Mouse (Mus musculus): ENCODE measurements around the gene Slc25a11. TPM values are rescaled to one million over a fixed set of nuclear protein-coding genes. Genes with fewer than 3 reads are reported as not detected.

The Slc25a11 gene
- polyA plus RNA-seq, 1 experiment: 162 TPM

DNA sequence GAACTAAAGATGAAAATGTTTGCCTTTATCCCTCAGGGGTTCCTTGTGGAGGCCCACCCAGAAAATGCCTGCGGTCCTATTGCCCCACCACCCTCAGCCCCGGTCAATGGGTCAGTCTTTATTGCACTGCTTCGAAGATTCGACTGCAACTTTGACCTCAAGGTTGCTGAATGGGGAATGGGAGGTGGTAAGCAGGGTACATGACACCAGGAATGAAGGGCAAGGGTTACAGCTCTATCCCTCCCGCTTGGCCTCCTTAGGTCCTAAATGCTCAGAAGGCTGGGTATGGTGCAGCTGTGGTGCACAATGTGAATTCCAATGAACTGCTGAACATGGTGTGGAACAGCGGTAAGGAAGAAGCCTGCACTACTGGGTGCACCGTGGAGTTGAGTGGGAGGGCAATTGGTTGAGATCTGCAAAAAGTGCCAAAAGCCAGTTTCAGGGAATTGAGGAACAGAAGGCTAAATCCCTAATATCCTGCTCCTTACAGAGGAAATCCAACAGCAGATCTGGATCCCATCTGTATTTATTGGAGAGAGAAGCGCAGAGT, 2.0 kb upstream of the Slc25a11 start:
- H3K4me3 ChIP-seq (ENCODE audit: control insufficient read depth, insufficient read depth, low read length): peak overlapping the region; percentile 12; the same call in 1 of the 2 replicates
- 84% methylated on average over 8 of the region's 8 CpGs for WGBS
- no peak for TF ChIP-seq CTCF (IDR thresholded peaks at IDR 0.05; ENCODE audit: borderline replicate concordance, control insufficient read depth, extremely low read depth, insufficient read depth, low read length, poor library complexity)
- no peak for TF ChIP-seq POLR2A (IDR thresholded peaks at IDR 0.05; ENCODE audit: control insufficient read depth, extremely low read depth, insufficient read depth, low read length, poor library complexity)
- peaks cover 44% of the 10 kb centered on the region for H3K36me3 ChIP-seq (ENCODE audit: control insufficient read depth, insufficient read depth, low read length)
- no peaks in the 10 kb centered on the region for H3K27me3 ChIP-seq (ENCODE audit: control insufficient read depth, insufficient read depth, low read length)
- peak overlapping the region; percentile 58 for H3K27ac ChIP-seq (ENCODE audit: control insufficient read depth, insufficient read depth, low read length)
- peak; percentile 18 for DNase-seq
- H3K4me1 ChIP-seq (replicated peaks; ENCODE audit: control insufficient read depth, insufficient read depth, low read length): peaks cover 41% of the 10 kb centered on the region

DNA sequence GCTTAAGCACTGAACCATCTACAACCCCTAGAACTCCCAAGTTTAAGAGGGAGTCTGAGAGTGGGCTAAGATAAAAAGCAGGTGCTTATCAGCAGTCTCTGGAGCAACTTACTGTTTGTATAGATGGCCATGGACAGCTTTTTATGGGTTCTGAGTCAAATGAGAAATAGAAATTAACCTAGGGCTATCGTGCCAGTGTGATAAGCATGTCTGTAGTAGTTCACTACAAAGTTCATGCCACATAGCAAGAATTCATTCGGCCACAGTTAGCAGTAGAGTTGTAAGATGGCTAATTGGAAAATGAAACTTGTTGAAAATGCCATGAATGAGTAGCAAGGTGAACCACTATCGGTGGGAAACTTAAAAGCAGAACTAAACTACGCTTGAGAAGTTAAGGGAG, 1.2 kb upstream of the Slc25a11 start:
- H3K27me3 ChIP-seq (ENCODE audit: control insufficient read depth, insufficient read depth, low read length): no peaks in the 10 kb centered on the region
- TF ChIP-seq CTCF (IDR thresholded peaks at IDR 0.05; ENCODE audit: borderline replicate concordance, control insufficient read depth, extremely low read depth, insufficient read depth, low read length, poor library complexity) (no peak), POLR2A (IDR thresholded peaks at IDR 0.05; ENCODE audit: control insufficient read depth, extremely low read depth, insufficient read depth, low read length, poor library complexity) (no peak)
- H3K4me1 ChIP-seq (replicated peaks; ENCODE audit: control insufficient read depth, insufficient read depth, low read length): peaks cover 41% of the 10 kb centered on the region
- peaks cover 44% of the 10 kb centered on the region for H3K36me3 ChIP-seq (ENCODE audit: control insufficient read depth, insufficient read depth, low read length)
- H3K27ac ChIP-seq (ENCODE audit: control insufficient read depth, insufficient read depth, low read length): peak overlapping the region; percentile 20; the same call in 1 of the 2 replicates
- DNase-seq: peak; percentile 4
- WGBS: 9% methylated on average over 4 of the region's 4 CpGs
- no peak overlapping the region for H3K4me3 ChIP-seq (ENCODE audit: control insufficient read depth, insufficient read depth, low read length)

DNA sequence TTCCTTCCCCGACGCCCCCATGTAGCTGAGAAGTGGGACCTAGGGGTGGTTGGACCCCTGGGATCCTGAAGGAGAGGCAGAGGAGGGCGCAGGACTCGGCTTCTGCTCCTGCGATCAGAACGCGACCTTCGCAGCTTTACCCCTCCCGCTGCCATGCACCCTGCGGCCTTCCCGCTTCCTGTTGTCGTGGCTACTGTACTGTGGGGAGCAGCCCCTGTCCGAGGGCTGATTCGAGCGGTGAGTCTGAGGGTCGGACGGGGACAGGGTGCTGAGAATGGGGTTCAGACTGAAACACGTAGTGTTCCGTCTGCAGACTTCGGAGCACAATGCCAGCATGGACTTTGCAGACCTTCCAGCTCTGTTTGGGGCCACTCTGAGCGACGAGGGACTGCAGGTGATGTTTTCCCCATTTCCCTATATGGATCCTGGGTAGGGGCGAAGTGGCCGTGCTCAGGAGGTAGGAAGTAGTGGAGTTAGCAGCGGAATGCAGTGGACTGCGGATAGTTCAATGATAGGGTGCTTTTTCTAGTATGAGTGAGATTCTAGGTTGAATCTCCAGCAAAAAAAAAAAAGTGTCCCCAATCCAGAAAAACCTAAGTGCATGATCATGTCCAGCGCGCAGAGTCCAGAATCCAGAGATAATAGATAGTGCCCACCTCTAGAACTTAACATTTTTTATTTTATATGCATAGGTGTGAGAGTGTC, 589 bp upstream of the Slc25a11 start:
- DNase-seq: peak; percentile 64
- 2% methylated on average over 28 of the region's 28 CpGs for WGBS
- peaks cover 41% of the 10 kb centered on the region for H3K4me1 ChIP-seq (replicated peaks; ENCODE audit: control insufficient read depth, insufficient read depth, low read length)
- H3K27ac ChIP-seq (ENCODE audit: control insufficient read depth, insufficient read depth, low read length): peak overlapping the region; percentile 97
- peaks cover 42% of the 10 kb centered on the region for H3K36me3 ChIP-seq (ENCODE audit: control insufficient read depth, insufficient read depth, low read length)
- no peaks in the 10 kb centered on the region for H3K27me3 ChIP-seq (ENCODE audit: control insufficient read depth, insufficient read depth, low read length)
- H3K4me3 ChIP-seq (ENCODE audit: control insufficient read depth, insufficient read depth, low read length): peak overlapping the region; percentile 66
- TF ChIP-seq CTCF (IDR thresholded peaks at IDR 0.05; ENCODE audit: borderline replicate concordance, control insufficient read depth, extremely low read depth, insufficient read depth, low read length, poor library complexity): no peak
- TF ChIP-seq POLR2A (IDR thresholded peaks at IDR 0.05; ENCODE audit: control insufficient read depth, extremely low read depth, insufficient read depth, low read length, poor library complexity): no peak; the same call in 1 of the 2 replicates

DNA sequence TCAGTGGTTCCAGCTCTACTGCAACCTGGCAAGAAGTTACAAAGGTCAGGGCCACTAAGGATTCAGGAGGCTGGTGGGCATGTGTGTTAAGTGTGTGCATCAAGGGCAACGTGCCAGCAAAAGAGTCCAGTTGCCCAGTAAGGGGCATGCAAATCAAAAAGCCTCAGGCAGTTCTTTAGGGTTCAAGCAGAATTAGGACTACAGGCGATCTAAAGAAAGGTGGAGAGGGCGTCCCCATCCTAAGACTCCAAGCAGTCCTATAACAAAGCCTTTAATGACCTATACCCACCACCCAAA, 1.1 kb downstream of the Slc25a11 start:
- H3K36me3 ChIP-seq (ENCODE audit: control insufficient read depth, insufficient read depth, low read length): peaks cover 25% of the 10 kb centered on the region
- peaks cover 35% of the 10 kb centered on the region for H3K4me1 ChIP-seq (replicated peaks; ENCODE audit: control insufficient read depth, insufficient read depth, low read length)
- peak; percentile 13 for DNase-seq
- no peak for TF ChIP-seq POLR2A (IDR thresholded peaks at IDR 0.05; ENCODE audit: control insufficient read depth, extremely low read depth, insufficient read depth, low read length, poor library complexity)
- no peak for TF ChIP-seq CTCF (IDR thresholded peaks at IDR 0.05; ENCODE audit: borderline replicate concordance, control insufficient read depth, extremely low read depth, insufficient read depth, low read length, poor library complexity)
- H3K27ac ChIP-seq (ENCODE audit: control insufficient read depth, insufficient read depth, low read length): peak overlapping the region; percentile 44
- peak overlapping the region; percentile 64 for H3K4me3 ChIP-seq (ENCODE audit: control insufficient read depth, insufficient read depth, low read length)
- WGBS: 21% methylated on average over 3 of the region's 3 CpGs
- no peaks in the 10 kb centered on the region for H3K27me3 ChIP-seq (ENCODE audit: control insufficient read depth, insufficient read depth, low read length)

DNA sequence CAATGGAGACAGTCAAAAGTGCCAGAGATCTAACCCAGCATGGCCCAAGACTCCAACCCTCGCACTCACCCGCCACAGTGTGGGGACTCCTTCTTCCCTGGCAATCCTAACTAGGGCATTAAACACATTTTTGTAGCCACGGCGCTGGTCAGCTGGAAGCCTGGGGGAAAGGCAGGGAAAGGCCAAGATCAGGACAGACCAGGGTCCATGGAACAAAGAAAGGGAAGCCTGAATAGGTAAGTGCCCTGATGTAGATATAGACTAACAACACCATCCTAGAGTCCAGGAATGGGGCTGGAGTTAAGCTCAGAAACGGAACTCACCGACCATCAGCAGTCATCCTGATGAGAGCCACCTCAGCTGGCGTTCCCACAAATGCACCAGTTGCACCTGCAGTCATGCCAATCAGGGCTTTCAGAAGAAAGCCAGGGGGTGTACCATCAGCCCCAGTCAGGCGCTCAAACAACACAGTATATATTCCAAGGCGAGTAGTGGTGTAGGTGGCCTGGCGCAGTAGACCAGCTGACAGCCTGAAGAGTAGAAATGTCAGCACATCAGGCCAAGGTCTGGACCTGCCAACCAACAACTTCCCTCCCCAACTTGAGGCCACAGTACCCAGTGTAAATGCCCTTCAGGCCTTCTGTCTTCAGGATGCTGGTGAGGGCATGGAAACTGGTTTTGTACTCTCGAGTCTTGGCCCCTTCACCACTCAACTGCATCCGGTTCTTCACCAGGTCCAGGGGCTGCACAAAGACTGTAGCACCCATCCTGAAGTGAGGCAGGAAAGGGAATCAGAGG, 1.6 kb downstream of the Slc25a11 start:
- peaks cover 30% of the 10 kb centered on the region for H3K4me1 ChIP-seq (replicated peaks; ENCODE audit: control insufficient read depth, insufficient read depth, low read length)
- no peak for TF ChIP-seq POLR2A (IDR thresholded peaks at IDR 0.05; ENCODE audit: control insufficient read depth, extremely low read depth, insufficient read depth, low read length, poor library complexity)
- no peak for TF ChIP-seq CTCF (IDR thresholded peaks at IDR 0.05; ENCODE audit: borderline replicate concordance, control insufficient read depth, extremely low read depth, insufficient read depth, low read length, poor library complexity)
- peak; percentile 7 for DNase-seq
- peaks cover 19% of the 10 kb centered on the region for H3K36me3 ChIP-seq (ENCODE audit: control insufficient read depth, insufficient read depth, low read length)
- no peak overlapping the region for H3K27ac ChIP-seq (ENCODE audit: control insufficient read depth, insufficient read depth, low read length)
- H3K4me3 ChIP-seq (ENCODE audit: control insufficient read depth, insufficient read depth, low read length): peak overlapping the region; percentile 64
- WGBS: 82% methylated on average over 12 of the region's 12 CpGs
- H3K27me3 ChIP-seq (ENCODE audit: control insufficient read depth, insufficient read depth, low read length): no peaks in the 10 kb centered on the region

DNA sequence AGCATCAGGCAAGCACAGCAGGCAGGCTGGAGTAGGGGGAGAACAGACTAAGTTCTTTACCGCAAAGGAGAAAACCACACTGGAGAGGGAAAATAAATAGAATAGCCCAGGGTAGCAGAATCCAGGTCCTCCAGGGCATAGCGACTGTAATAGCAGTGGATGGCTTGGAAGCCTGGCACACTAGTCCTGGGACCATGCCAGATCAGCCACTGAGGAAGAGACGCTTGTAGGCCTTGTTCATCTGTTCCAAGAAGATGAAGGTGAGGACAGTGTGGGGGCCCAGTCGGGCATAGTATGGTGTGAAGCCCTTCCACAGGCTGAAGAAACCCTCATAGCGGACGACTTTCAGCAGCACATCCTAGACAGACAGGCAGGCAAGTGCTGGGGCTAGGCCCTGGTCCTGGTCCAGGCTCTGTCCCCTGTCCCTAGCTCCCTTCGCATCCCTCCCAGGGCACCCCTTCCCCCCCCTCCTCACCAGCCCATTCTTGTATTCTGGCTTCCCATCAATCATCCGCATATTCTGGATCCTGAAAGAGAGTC, 2.6 kb downstream of the Slc25a11 start:
- no peak for DNase-seq
- no peaks in the 10 kb centered on the region for H3K27me3 ChIP-seq (ENCODE audit: control insufficient read depth, insufficient read depth, low read length)
- H3K27ac ChIP-seq (ENCODE audit: control insufficient read depth, insufficient read depth, low read length): no peak overlapping the region
- peaks cover 10% of the 10 kb centered on the region for H3K36me3 ChIP-seq (ENCODE audit: control insufficient read depth, insufficient read depth, low read length)
- TF ChIP-seq CTCF (IDR thresholded peaks at IDR 0.05; ENCODE audit: borderline replicate concordance, control insufficient read depth, extremely low read depth, insufficient read depth, low read length, poor library complexity) (no peak), POLR2A (IDR thresholded peaks at IDR 0.05; ENCODE audit: control insufficient read depth, extremely low read depth, insufficient read depth, low read length, poor library complexity) (no peak)
- no peak overlapping the region for H3K4me3 ChIP-seq (ENCODE audit: control insufficient read depth, insufficient read depth, low read length)
- peaks cover 22% of the 10 kb centered on the region for H3K4me1 ChIP-seq (replicated peaks; ENCODE audit: control insufficient read depth, insufficient read depth, low read length)
- 96% methylated on average over 8 of the region's 8 CpGs for WGBS

All from thymus, adult 2 months (tissue).